Mouse (Mus musculus) limb, embryonic 11.5 days (tissue): ENCODE results near the gene Ccdc40. TPM values are rescaled to one million over a fixed set of nuclear protein-coding genes. Genes with fewer than 3 reads are reported as not detected.
A peak's percentile ranks its signal among the peaks of the same experiment; 100 is the strongest.
"Not testable (repeated sequence)": the region's sequence is repeated elsewhere in the genome, so short reads cannot be mapped to it uniquely, and the experiment has no call there.

Experiments used
- ATAC-seq: fragments of 200-750 bp; cut with Nextera tagmentation; 2 replicates; pipeline ENCODE4 v1.8.0; 2017; ENCODE audit warnings: low read depth; ENCODE audit not compliant: insufficient number of reproducible peaks, low FRiP score, low TSS enrichment
- DNase-seq: peaks from one replicate; pipeline ENCODE4 v3.0.0-alpha.2; 2015; ENCODE audit warnings: low spot score
- H3K27ac ChIP-seq: fragments of 300-500 bp; sonication (generic); replicated peaks from 2 replicates; pipeline ENCODE4 v1.5.1; 2014; ENCODE audit warnings: low read depth, mild to moderate bottlenecking, low read length
- H3K27me3 ChIP-seq: fragments of 300-500 bp; sonication (generic); 2 replicates; pipeline ENCODE4 v1.6.1; 2014; ENCODE audit warnings: mild to moderate bottlenecking, low read length, mixed read lengths; ENCODE audit not compliant: control insufficient read depth, insufficient read depth
- H3K36me3 ChIP-seq: fragments of 300-500 bp; sonication (generic); 2 replicates; pipeline ENCODE4 v1.6.1; 2014; ENCODE audit warnings: mild to moderate bottlenecking, low read length, moderate library complexity, mixed read lengths; ENCODE audit not compliant: control insufficient read depth, insufficient read depth
- H3K4me1 ChIP-seq: fragments of 300-500 bp; sonication (generic); 2 replicates; pipeline ENCODE4 v1.6.1; 2014; ENCODE audit warnings: low read length, mixed read lengths; ENCODE audit not compliant: control insufficient read depth, insufficient read depth
- H3K4me2 ChIP-seq: fragments of 300-500 bp; sonication (generic); 2 replicates; pipeline ENCODE4 v1.6.1; 2014; ENCODE audit warnings: low read depth, mild to moderate bottlenecking, moderate library complexity; ENCODE audit not compliant: severe bottlenecking
- H3K4me3 ChIP-seq: fragments of 300-500 bp; sonication (generic); 2 replicates; pipeline ENCODE4 v1.5.1; 2014; ENCODE audit warnings: low read depth, low read length
- H3K9ac ChIP-seq: fragments of 300-500 bp; sonication (generic); 2 replicates; pipeline ENCODE4 v1.6.1; 2014; ENCODE audit warnings: mild to moderate bottlenecking, low read length
- H3K9me3 ChIP-seq: fragments of 300-500 bp; sonication (generic); 2 replicates; pipeline ENCODE4 v1.6.1; 2016; ENCODE audit warnings: low read length; ENCODE audit not compliant: control insufficient read depth
- whole genome bisulfite sequencing: fragments of 180-500 bp; shearing (Covaris S2); extraction: QIAGEN DNeasy Blood & Tissue Kit; methylation state at CpG from one replicate; pipeline ENCODE4 v1.1.7; 2014; 5-methylcytosine and 5-hydroxymethylcytosine counted together
- polyA plus RNA-seq: library from polyadenylated mRNA; unstranded; fragments of >200 nt; fragmentation: Nextera tagmentation; extraction: Ambion mirVana; gene quantifications from 2 replicates; pipeline ENCODE4 v1.2.1, GENCODE M21; 2014

Ccdc40 gene
- polyA plus RNA-seq, 1 experiment from 2014 or later, result 8.9 TPM

DNA sequence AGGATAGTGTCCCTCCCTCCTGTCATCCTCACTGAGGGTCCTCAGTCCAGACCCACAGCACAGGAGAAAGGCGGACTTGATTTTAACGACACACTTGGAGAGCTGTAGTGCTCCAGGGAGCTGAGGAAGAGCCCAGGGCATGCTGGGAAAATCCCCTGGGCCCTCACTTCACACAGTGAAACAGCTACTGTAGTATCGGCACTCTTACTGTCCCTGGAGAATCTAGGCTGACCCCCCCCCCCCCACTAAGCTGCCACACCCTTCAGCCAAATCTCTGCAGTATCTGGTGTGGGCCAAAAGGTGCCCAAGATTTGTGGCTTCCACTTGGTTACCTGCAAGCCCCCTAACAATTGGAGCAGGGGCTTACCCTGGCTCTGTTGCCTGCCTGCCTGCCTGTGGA, 8.6 kb downstream of the Ccdc40 start:
- 54% methylated on average over 3 of the region's 3 CpGs for WGBS
- no peak overlapping the region for H3K4me2 ChIP-seq
- H3K36me3 ChIP-seq, result no peaks in the 10 kb centered on the region
- H3K27ac ChIP-seq, result no peak overlapping the region
- no peak for DNase-seq
- H3K4me1 ChIP-seq, result 0 out of 2 replicates have a peak, but pooled peaks cover 2% of the 10 kb centered on the region
- no peak overlapping the region for H3K9ac ChIP-seq
- no peak for ATAC-seq
- H3K9me3 ChIP-seq, result no peaks in the 10 kb centered on the region
- H3K4me3 ChIP-seq, result no peak overlapping the region
- H3K27me3 ChIP-seq, result no peaks in the 10 kb centered on the region

DNA sequence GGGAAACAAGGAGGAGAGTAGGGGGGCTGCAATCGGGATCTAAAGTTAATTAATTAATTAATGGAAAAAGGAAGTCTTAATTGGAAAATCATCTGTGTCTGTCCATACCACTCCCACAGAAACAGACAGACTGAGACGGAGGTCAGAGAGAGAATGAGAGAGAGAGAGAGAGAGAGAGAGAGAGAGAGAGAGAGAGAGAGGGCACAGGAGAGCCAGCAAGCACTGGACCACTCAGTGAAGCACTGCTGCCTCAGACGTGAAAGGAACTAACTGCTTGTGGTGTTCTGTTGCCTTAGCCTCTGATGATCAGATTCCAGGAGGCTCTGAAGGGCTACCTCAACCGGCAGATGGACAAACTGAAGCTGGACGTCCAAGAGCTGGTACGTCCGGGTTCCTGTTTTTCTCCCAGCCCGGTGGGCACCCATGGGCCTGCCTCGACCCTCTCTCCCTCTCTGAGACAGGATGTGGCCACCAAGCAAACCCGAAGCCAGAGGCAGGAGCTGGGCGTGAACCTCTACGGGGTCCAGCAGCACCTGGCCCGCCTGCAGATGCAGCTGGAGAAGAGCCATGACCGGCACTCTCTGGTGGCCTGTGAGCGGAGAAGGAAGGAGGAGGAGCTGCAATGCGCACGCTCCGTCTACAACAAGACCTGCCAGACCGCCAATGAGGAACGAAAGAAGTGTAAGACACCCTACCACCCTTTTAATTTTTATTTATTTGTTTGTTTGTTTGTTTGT, 9.4 kb downstream of the Ccdc40 start:
- Histone ChIP-seq H3K4me1 (0 out of 2 replicates have a peak, but pooled peaks cover 2% of the 10 kb centered on the region), H3K9me3 (no peaks in the 10 kb centered on the region), H3K4me3 (no peak overlapping the region; the same call in 1 of the 2 replicates), H3K9ac (no peak overlapping the region), H3K27ac (no peak overlapping the region), H3K36me3 (no peaks in the 10 kb centered on the region), H3K4me2 (peak overlapping the region; percentile 45), H3K27me3 (no peaks in the 10 kb centered on the region)
- DNase-seq, result peak; percentile 42
- ATAC-seq, result peak; percentile 20; the same call in 1 of the 2 replicates
- WGBS, result 32% methylated on average over 20 of the region's 20 CpGs

DNA sequence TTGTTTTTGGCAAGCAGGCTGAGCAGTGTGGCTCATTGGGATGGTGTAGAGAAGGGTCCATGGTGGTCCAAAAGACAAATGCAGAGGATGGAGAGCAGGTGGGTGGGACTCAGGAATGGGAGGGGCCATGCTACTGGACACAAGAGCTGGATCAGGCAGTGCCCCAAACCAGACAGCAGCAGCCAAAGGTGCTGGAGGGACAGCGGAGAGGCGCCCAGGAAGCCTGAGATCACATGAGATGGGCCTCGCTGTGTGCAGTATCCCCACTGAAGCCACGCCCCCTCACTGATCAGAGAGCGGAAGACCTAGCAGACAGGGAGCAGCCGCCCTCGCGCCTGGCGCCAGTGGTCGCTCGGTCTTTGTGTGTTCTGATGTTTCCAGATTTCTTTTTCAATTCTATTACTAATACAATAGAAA, 9.9 kb downstream of the Ccdc40 start:
- peak; percentile 52 for DNase-seq
- H3K9me3 ChIP-seq, result no peaks in the 10 kb centered on the region
- no peaks in the 10 kb centered on the region for H3K27me3 ChIP-seq
- H3K36me3 ChIP-seq, result no peaks in the 10 kb centered on the region
- H3K4me2 ChIP-seq, result peak overlapping the region; percentile 45
- 0 out of 2 replicates have a peak, but pooled peaks cover 2% of the 10 kb centered on the region for H3K4me1 ChIP-seq
- ATAC-seq, result peak; percentile 58
- peak overlapping the region; percentile 12 for H3K4me3 ChIP-seq
- WGBS, result 21% methylated on average over 11 of the region's 11 CpGs
- H3K27ac ChIP-seq, result no peak overlapping the region
- H3K9ac ChIP-seq, result no peak overlapping the region

DNA sequence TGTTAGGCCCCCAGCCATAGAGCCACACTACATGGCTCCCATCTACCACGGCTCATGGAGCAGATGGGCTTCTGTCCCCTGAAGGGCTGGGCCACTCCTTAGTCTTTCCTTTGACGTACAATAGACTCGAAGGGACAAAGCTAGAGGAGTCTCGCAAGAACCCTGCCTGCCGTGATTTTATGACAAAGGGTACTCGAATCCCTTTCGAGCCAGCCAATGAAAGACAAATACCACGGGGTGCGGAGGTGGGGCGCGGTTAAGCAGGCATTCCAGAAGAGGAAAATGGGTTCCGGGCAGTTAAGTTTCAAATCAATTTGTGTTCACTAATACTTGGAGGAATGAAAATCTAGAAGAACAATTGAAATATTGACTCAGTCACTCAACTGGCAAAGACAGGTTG, 11.1 kb downstream of the Ccdc40 start:
- no peak for ATAC-seq
- 0 out of 2 replicates have a peak, but pooled peaks cover 2% of the 10 kb centered on the region for H3K4me1 ChIP-seq
- no peaks in the 10 kb centered on the region for H3K36me3 ChIP-seq
- no peaks in the 10 kb centered on the region for H3K9me3 ChIP-seq
- H3K9ac ChIP-seq, result no peak overlapping the region
- no peaks in the 10 kb centered on the region for H3K27me3 ChIP-seq
- no peak overlapping the region for H3K4me2 ChIP-seq
- H3K27ac ChIP-seq, result no peak overlapping the region
- no peak for DNase-seq
- H3K4me3 ChIP-seq, result no peak overlapping the region
- 97% methylated on average over 12 of the region's 12 CpGs for WGBS

DNA sequence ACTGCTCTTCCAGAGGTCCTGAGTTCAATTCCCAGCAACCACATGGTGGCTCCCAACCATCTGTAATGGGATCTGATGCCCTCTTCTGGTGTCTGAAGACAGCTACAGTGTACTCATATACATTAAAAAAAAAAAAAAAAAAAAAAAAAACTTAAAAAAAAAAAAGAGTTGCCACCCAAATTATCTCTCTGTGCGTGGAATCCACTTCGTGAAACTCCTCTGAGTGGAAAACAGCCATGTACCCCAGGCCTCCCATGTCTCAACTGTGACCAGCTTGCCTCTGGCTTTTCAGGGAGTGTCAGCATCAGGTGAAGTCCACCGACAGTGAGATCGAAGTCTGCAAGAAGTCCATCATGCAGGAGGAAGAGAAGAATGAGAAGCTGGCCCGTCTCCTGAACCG, 17.2 kb downstream of the Ccdc40 start:
- not testable (repeated sequence) for H3K36me3 ChIP-seq, H3K27ac ChIP-seq, H3K4me1 ChIP-seq, ATAC-seq, H3K9ac ChIP-seq, H3K27me3 ChIP-seq, DNase-seq, H3K9me3 ChIP-seq, H3K4me3 ChIP-seq, H3K4me2 ChIP-seq
- WGBS, result 88% methylated on average over 6 of the region's 6 CpGs

DNA sequence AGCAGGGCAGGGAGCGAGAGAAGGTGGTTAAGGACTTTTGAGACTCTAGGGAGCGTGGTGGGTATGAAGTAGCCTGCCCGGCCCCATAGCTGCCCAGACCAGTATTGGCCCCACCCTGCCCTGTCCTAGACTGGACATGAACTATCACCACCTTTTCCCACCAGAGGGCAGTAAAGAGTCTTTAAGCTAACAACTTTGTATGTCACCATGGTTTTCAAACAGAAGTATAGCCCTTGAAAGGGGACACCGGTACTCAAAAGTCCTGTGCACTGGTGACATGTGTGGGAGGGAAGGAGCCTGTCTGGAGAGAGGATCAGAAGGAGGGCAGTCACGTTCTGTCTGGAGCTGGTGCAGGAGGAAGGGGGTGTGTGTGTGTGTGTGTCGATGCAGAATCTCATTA, 20.6 kb downstream of the Ccdc40 start:
- Histone ChIP-seq H3K4me1 (peaks cover 18% of the 10 kb centered on the region; the same call in 1 of the 2 replicates), H3K36me3 (no peaks in the 10 kb centered on the region), H3K9me3 (no peaks in the 10 kb centered on the region), H3K9ac (no peak overlapping the region), H3K27me3 (no peaks in the 10 kb centered on the region), H3K4me3 (no peak overlapping the region), H3K27ac (no peak overlapping the region), H3K4me2 (no peak overlapping the region)
- DNase-seq, result peak; percentile 80
- WGBS, result 32% methylated on average over 6 of the region's 6 CpGs
- peak; percentile 70; the same call in 1 of the 2 replicates for ATAC-seq

DNA sequence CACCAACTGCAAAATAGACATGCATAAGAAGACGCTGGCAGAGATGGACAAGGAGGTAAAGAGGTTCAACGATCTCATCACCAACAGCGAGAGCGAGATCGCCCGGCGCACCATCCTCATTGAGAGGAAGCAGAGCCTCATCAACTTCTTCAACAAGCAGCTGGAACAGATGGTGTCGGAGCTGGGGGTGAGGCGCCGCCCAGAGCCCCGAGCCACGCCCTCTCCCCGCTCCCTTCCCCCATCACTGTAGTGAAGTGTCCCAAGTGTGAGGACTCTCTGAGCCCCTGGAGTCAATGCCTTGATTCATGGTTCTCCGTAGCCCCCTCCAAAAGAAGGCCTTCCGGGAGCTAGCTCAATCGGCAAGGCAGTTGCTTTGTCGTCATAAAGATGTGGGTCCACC, 22.6 kb downstream of the Ccdc40 start:
- H3K9ac ChIP-seq, result no peak overlapping the region
- ATAC-seq, result no peak
- peak; percentile 47 for DNase-seq
- peaks cover 18% of the 10 kb centered on the region; the same call in 1 of the 2 replicates for H3K4me1 ChIP-seq
- H3K4me3 ChIP-seq, result no peak overlapping the region
- 0 out of 2 replicates have a peak overlapping the region, but pooled peaks have one; percentile 0 for H3K4me2 ChIP-seq
- H3K9me3 ChIP-seq, result no peaks in the 10 kb centered on the region
- WGBS, result 30% methylated on average over 17 of the region's 17 CpGs
- no peak overlapping the region for H3K27ac ChIP-seq
- H3K36me3 ChIP-seq, result no peaks in the 10 kb centered on the region
- no peaks in the 10 kb centered on the region for H3K27me3 ChIP-seq

DNA sequence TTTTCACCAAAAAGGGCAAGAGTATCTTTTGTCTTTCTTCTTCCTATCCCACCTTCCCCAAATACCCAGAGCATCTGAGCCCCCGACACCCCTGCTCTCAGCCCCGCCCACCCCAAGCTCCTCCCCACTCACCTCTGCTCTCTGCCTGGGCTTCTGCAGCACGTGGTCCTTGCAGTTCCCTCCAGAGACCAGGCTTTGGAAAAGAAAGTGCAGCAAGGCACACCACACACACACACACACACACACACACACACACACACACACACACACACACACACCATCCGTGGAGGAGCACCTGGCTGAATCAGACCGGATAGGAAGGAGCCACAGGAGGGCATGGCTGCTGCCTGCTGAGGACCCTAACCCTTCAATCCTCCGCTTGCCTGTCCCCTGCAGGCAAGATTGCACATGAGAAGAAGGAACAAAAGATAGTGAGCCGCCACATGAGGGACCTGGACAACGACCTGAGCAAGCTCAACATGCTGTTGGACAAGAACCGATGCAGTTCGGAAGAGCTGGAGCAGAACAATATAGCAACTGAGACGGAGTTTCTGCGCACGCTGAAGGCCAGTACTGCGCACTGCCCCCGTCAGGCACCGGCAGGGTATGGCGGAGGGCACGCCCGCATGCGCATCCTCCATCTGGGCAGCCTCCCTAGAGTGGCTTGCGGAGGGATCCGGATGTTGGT, 24.6 kb downstream of the Ccdc40 start:
- peaks cover 18% of the 10 kb centered on the region; the same call in 1 of the 2 replicates for H3K4me1 ChIP-seq
- peak overlapping the region; percentile 52 for H3K4me2 ChIP-seq
- no peak overlapping the region for H3K27ac ChIP-seq
- H3K4me3 ChIP-seq, result peak overlapping the region; percentile 20
- H3K27me3 ChIP-seq, result no peaks in the 10 kb centered on the region
- WGBS, result 4% methylated on average over 22 of the region's 22 CpGs
- no peaks in the 10 kb centered on the region for H3K36me3 ChIP-seq
- 0 out of 2 replicates have a peak overlapping the region, but pooled peaks have one; percentile 23 for H3K9ac ChIP-seq
- peak; percentile 76 for DNase-seq
- no peaks in the 10 kb centered on the region for H3K9me3 ChIP-seq
- 0 out of 2 replicates have a peak, but pooled peaks have one; percentile 18 for ATAC-seq
